Mouse (Mus musculus): ENCODE data around the gene C87436. TPM values are rescaled to one million over a fixed set of nuclear protein-coding genes. Genes with fewer than 3 reads are reported as not detected.

The C87436 gene
- 15.1 and 17.3 TPM in 2 replicates for polyA plus RNA-seq (2015; fragmentation: Nextera tagmentation; extraction: Ambion mirVana)

- H3K4me1 ChIP-seq (replicated peaks), result peaks cover 4% of the 10 kb centered on the region
- peaks cover 26% of the 10 kb centered on the region for H3K36me3 ChIP-seq
- peak within 1 kb of the TSS; percentile 85 for H3K4me3 ChIP-seq
- peak within 1 kb of the TSS; percentile 98 for H3K27ac ChIP-seq
- peak; percentile 93 for ATAC-seq (replicated peaks; ENCODE audit: insufficient number of reproducible peaks, insufficient read depth, low FRiP score, low read depth)
- under 1% methylated on average over 59 of the region's 59 CpGs for WGBS
- peak within 1 kb of the TSS; percentile 83 for H3K4me2 ChIP-seq
- H3K9me3 ChIP-seq (replicated peaks), result no peaks in the 10 kb centered on the region
- peak within 1 kb of the TSS; percentile 90 for H3K9ac ChIP-seq
- no peaks in the 10 kb centered on the region for H3K27me3 ChIP-seq
These were observed at the start of gene C87436 for GRCm38 (mm10) chr6:86438272-86439118. Gene C87436 (plus strand): TSS chr6:86438374.

DNA sequence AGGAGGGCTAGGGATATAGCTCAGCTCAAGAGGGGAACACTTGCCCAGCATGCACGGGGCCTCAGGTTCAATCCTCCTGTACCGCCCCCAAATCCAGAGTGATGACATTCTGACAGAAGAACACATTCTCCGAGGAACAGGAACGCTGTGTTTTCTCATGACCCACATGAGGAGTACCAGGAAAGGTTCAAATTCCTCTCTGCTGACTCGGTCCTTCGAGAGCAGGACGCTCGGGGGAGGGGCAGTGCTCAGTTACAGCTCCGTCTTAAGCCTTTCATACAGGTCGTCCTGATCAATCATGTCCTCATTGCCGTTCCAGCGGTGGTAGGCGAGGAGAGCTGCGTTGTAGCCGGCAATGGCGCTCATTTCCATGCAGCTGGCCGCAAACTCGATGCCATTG lies 49.7 kb upstream of the C87436 start:
- Histone ChIP-seq H3K9ac (no peak overlapping the region), H3K4me2 (no peak overlapping the region), H3K36me3 (peaks cover 54% of the 10 kb centered on the region), H3K4me3 (no peak overlapping the region), H3K27ac (no peak overlapping the region), H3K4me1 (replicated peaks) (no peaks in the 10 kb centered on the region), H3K9me3 (replicated peaks) (no peaks in the 10 kb centered on the region), H3K27me3 (no peaks in the 10 kb centered on the region)
- ATAC-seq (replicated peaks; ENCODE audit: insufficient number of reproducible peaks, insufficient read depth, low FRiP score, low read depth), result no peak
- 64% methylated on average over 18 of the region's 18 CpGs for WGBS

DNA sequence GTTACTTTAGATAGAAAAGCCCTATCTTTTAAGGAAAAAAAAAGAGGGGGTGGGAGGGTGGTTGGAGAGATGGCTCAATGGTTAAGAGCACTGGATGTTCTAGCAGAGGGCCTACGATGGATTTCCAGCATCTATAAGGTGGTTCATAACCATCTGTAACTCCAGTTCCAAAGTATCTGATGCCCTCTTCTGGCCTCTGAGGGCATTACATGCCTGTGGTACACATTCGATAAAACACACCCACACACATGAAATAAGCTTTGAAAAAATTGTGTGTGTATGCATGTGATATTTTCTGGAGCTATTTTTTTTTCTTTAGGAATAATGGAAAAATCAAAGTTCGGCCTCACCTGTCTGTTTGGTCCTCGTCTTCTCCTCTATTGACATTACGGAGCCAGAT lies 46.8 kb upstream of the C87436 start:
- no peak overlapping the region for H3K4me2 ChIP-seq
- no peak overlapping the region for H3K9ac ChIP-seq
- no peaks in the 10 kb centered on the region for H3K9me3 ChIP-seq (replicated peaks)
- no peak overlapping the region for H3K4me3 ChIP-seq
- no peaks in the 10 kb centered on the region for H3K27me3 ChIP-seq
- H3K36me3 ChIP-seq, result peaks cover 53% of the 10 kb centered on the region
- H3K27ac ChIP-seq, result no peak overlapping the region
- peaks cover 19% of the 10 kb centered on the region for H3K4me1 ChIP-seq (replicated peaks)
- 95% methylated on average over 5 of the region's 5 CpGs for WGBS
- ATAC-seq (replicated peaks; ENCODE audit: insufficient number of reproducible peaks, insufficient read depth, low FRiP score, low read depth), result no peak

- Histone ChIP-seq H3K9ac (no peak overlapping the region), H3K4me3 (no peak overlapping the region), H3K36me3 (peaks cover 45% of the 10 kb centered on the region), H3K27ac (no peak overlapping the region), H3K4me2 (no peak overlapping the region), H3K9me3 (replicated peaks) (no peaks in the 10 kb centered on the region), H3K27me3 (no peaks in the 10 kb centered on the region), H3K4me1 (replicated peaks) (peaks cover 25% of the 10 kb centered on the region)
- 90% methylated on average over 1 of the region's 1 CpGs for WGBS
- ATAC-seq (replicated peaks; ENCODE audit: insufficient number of reproducible peaks, insufficient read depth, low FRiP score, low read depth), result no peak
These were observed 45.0 kb upstream of the C87436 start for GRCm38 (mm10) chr6:86393187-86393586.

GRCm38 (mm10) chr6:86394078-86394720 lies 44.0 kb upstream of the C87436 start:
- Histone ChIP-seq H3K9me3 (replicated peaks) (no peaks in the 10 kb centered on the region), H3K27ac (no peak overlapping the region), H3K36me3 (peaks cover 35% of the 10 kb centered on the region), H3K4me3 (no peak overlapping the region), H3K4me1 (replicated peaks) (peaks cover 25% of the 10 kb centered on the region), H3K27me3 (no peaks in the 10 kb centered on the region), H3K9ac (no peak overlapping the region), H3K4me2 (no peak overlapping the region)
- no peak for ATAC-seq (replicated peaks; ENCODE audit: insufficient number of reproducible peaks, insufficient read depth, low FRiP score, low read depth)
- 87% methylated on average over 17 of the region's 17 CpGs for WGBS

- no peak overlapping the region for H3K9ac ChIP-seq
- H3K27ac ChIP-seq, result no peak overlapping the region; the same call in 1 of the 2 replicates
- peaks cover 25% of the 10 kb centered on the region for H3K4me1 ChIP-seq (replicated peaks)
- H3K9me3 ChIP-seq (replicated peaks), result no peaks in the 10 kb centered on the region
- no peaks in the 10 kb centered on the region for H3K27me3 ChIP-seq
- H3K4me3 ChIP-seq, result 0 out of 2 replicates have a peak overlapping the region, but pooled peaks have one; percentile 9
- H3K36me3 ChIP-seq, result peaks cover 27% of the 10 kb centered on the region
- ATAC-seq (replicated peaks; ENCODE audit: insufficient number of reproducible peaks, insufficient read depth, low FRiP score, low read depth), result no peak
- WGBS, result 65% methylated on average over 9 of the region's 9 CpGs
- peak overlapping the region; percentile 78 for H3K4me2 ChIP-seq
These were observed 43.2 kb upstream of the C87436 start for GRCm38 (mm10) chr6:86395021-86395420.

- Histone ChIP-seq H3K9ac (peak overlapping the region; percentile 88), H3K9me3 (replicated peaks) (no peaks in the 10 kb centered on the region), H3K27me3 (no peaks in the 10 kb centered on the region), H3K4me2 (peak overlapping the region; percentile 78), H3K27ac (peak overlapping the region; percentile 85), H3K4me1 (replicated peaks) (peaks cover 28% of the 10 kb centered on the region), H3K36me3 (peaks cover 18% of the 10 kb centered on the region), H3K4me3 (peak overlapping the region; percentile 76)
- no peak for ATAC-seq (replicated peaks; ENCODE audit: insufficient number of reproducible peaks, insufficient read depth, low FRiP score, low read depth)
- 25% methylated on average over 10 of the region's 10 CpGs for WGBS
These were observed 42.2 kb upstream of the C87436 start for GRCm38 (mm10) chr6:86395969-86396368.

DNA sequence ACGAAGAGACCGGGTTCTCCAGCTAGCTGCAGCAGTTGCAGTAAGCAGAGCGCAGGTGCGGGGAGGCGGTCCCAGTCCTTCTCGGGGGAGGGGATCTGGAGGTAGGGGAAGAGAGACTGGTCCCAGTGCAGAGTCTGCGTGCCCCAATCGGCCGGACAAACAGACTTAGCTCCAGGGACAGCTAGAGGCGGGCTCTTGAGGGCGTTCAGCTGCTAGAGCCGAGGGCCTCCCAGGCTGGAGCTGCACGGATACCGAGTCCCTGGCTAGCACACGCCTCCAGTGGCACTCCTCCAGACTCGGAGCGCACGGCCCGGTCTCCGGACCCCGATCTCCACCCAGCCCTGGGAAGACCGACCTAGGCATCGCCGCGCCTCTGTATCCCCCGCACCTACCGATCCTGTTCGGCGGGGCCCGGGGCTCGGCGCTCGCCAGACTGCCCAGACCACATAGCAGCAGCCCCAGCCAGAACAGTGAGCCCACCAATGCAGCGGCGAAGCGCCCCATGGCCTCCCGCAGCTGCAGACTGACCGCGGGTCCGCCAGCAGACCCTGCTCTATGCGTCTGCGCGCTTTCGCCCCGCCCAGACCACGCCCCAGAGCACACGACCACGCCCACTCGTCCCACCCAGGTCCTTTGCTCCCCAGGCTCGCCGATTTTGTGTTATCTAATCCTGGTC lies 41.5 kb upstream of the C87436 start, which contains the start of gene Pcyox1:
Pcyox1 (minus strand) TSS at position 574 of the 676 bp plus-strand sequence.
- H3K4me2 ChIP-seq, result peak within 1 kb of the TSS; percentile 78
- WGBS, result under 1% methylated on average over 49 of the region's 51 CpGs
- H3K4me3 ChIP-seq, result peak within 1 kb of the TSS; percentile 76
- H3K27me3 ChIP-seq, result no peaks in the 10 kb centered on the region
- peak within 1 kb of the TSS; percentile 85 for H3K27ac ChIP-seq
- no peaks in the 10 kb centered on the region for H3K9me3 ChIP-seq (replicated peaks)
- H3K9ac ChIP-seq, result peak within 1 kb of the TSS; percentile 88
- peak; percentile 95 for ATAC-seq (replicated peaks; ENCODE audit: insufficient number of reproducible peaks, insufficient read depth, low FRiP score, low read depth)
- peaks cover 29% of the 10 kb centered on the region for H3K4me1 ChIP-seq (replicated peaks)
- H3K36me3 ChIP-seq, result peaks cover 10% of the 10 kb centered on the region

DNA sequence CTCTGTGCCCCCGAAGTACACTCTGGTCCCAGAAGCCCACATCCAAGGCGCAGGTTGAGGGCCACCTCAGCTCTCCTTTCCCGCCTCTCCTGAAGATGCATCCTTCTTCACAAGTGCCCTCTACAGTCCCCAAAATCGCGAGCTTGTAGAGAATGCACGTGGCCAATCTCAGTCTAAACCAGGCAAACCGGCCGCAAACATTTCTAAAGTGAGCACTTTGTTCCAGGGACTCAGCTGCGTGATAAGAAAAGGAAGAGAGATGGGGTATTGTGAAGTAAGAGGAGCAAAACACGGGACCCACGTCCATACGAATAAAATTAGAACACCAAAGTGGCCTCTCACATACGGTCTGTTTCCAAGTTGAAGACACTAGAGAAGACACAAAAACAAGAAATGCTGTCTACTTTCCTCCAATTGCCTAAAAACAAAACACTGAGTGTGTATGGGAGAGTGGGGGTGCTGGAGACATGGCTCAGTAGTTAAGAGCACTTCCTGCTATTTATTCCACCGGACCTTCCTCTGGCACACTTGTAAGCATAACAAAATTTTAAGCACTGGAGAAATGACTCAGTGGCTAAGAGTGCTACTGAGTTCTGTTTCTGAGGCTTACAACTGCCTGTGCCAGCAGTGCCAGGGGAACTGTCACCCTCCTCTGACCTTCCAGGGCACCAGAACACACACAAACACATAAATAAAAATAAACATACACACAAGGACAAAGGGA lies 40.8 kb upstream of the C87436 start:
- H3K27me3 ChIP-seq, result no peaks in the 10 kb centered on the region
- H3K4me3 ChIP-seq, result peak overlapping the region; percentile 76
- H3K9me3 ChIP-seq (replicated peaks), result no peaks in the 10 kb centered on the region
- peaks cover 3% of the 10 kb centered on the region; the same call in 1 of the 2 replicates for H3K36me3 ChIP-seq
- no peak for ATAC-seq (replicated peaks; ENCODE audit: insufficient number of reproducible peaks, insufficient read depth, low FRiP score, low read depth)
- H3K27ac ChIP-seq, result peak overlapping the region; percentile 85
- H3K9ac ChIP-seq, result peak overlapping the region; percentile 88
- H3K4me1 ChIP-seq (replicated peaks), result peaks cover 29% of the 10 kb centered on the region
- 3% methylated on average over 14 of the region's 14 CpGs for WGBS
- H3K4me2 ChIP-seq, result peak overlapping the region; percentile 78

GRCm38 (mm10) chr6:86398986-86399385 lies 39.2 kb upstream of the C87436 start:
- Histone ChIP-seq H3K9ac (no peak overlapping the region), H3K9me3 (replicated peaks) (no peaks in the 10 kb centered on the region), H3K27ac (no peak overlapping the region), H3K36me3 (no peaks in the 10 kb centered on the region; the same call in 1 of the 2 replicates), H3K4me2 (no peak overlapping the region), H3K4me1 (replicated peaks) (peaks cover 31% of the 10 kb centered on the region), H3K4me3 (no peak overlapping the region), H3K27me3 (no peaks in the 10 kb centered on the region)
- 80% methylated on average over 2 of the region's 2 CpGs for WGBS
- ATAC-seq (replicated peaks; ENCODE audit: insufficient number of reproducible peaks, insufficient read depth, low FRiP score, low read depth), result no peak

Data from heart, embryonic 15.5 days (tissue).